Mouse (Mus musculus) lung, postnatal 14 days (tissue): ENCODE measurements around the gene Tmem182.
A peak's percentile ranks its signal among the peaks of the same experiment; 100 is the strongest.

ENCODE experiments used
- DNase-seq: peaks from one replicate; pipeline ENCODE4 v3.0.0; 2021

Tmem182 gene

GRCm38 (mm10) chr1:40805351-40805750, at the start of gene Tmem182:
Gene Tmem182, plus strand, starts transcription at chr1:40805601.
- peak; percentile 14 for DNase-seq

GRCm38 (mm10) chr1:40759751-40760445, 45.5 kb upstream of the Tmem182 start:
- DNase-seq = no peak

GRCm38 (mm10) chr1:40764042-40764441, 41.4 kb upstream of the Tmem182 start:
- no peak for DNase-seq

- DNase-seq = no peak
These were observed 40.6 kb upstream of the Tmem182 start for GRCm38 (mm10) chr1:40764701-40765275.

GRCm38 (mm10) chr1:40765521-40765920, 39.9 kb upstream of the Tmem182 start:
- no peak for DNase-seq

- DNase-seq = no peak
These were observed 37.8 kb upstream of the Tmem182 start for GRCm38 (mm10) chr1:40767588-40767987.

GRCm38 (mm10) chr1:40768606-40769005, 36.8 kb upstream of the Tmem182 start:
- peak; percentile 48 for DNase-seq

GRCm38 (mm10) chr1:40769331-40769894, 36.0 kb upstream of the Tmem182 start:
- no peak for DNase-seq

- no peak for DNase-seq
These were observed 34.0 kb upstream of the Tmem182 start for GRCm38 (mm10) chr1:40771196-40771970.

GRCm38 (mm10) chr1:40773234-40773633, 32.2 kb upstream of the Tmem182 start:
- DNase-seq = no peak

GRCm38 (mm10) chr1:40774040-40774439, 31.4 kb upstream of the Tmem182 start:
- no peak for DNase-seq

GRCm38 (mm10) chr1:40776102-40776501, 29.3 kb upstream of the Tmem182 start:
- no peak for DNase-seq

- DNase-seq = no peak
These were observed 28.6 kb upstream of the Tmem182 start for GRCm38 (mm10) chr1:40776763-40777162.

- no peak for DNase-seq
These were observed 22.0 kb upstream of the Tmem182 start for GRCm38 (mm10) chr1:40783450-40783849.

GRCm38 (mm10) chr1:40784306-40784705, 21.1 kb upstream of the Tmem182 start:
- DNase-seq = no peak

- DNase-seq = no peak
These were observed 19.4 kb upstream of the Tmem182 start for GRCm38 (mm10) chr1:40785876-40786445.

- DNase-seq = no peak
These were observed 16.4 kb upstream of the Tmem182 start for GRCm38 (mm10) chr1:40788956-40789355.

GRCm38 (mm10) chr1:40789666-40790233, 15.7 kb upstream of the Tmem182 start:
- DNase-seq = no peak

- DNase-seq = peak; percentile 91
These were observed 14.9 kb upstream of the Tmem182 start, which contains the start of gene Mfsd9 for GRCm38 (mm10) chr1:40790324-40791141. Gene Mfsd9, minus strand, starts transcription at chr1:40790687.

- DNase-seq = no peak
These were observed 9.9 kb upstream of the Tmem182 start for GRCm38 (mm10) chr1:40795508-40795907.

GRCm38 (mm10) chr1:40797348-40797747, 8.1 kb upstream of the Tmem182 start:
- peak; percentile 71 for DNase-seq

GRCm38 (mm10) chr1:40799121-40799520, 6.3 kb upstream of the Tmem182 start:
- DNase-seq = no peak
